Mouse (Mus musculus): ENCODE results near the gene Mapkapk3. TPM values are rescaled to one million over a fixed set of nuclear protein-coding genes. Genes with fewer than 3 reads are reported as not detected.
"Not testable (repeated sequence)": the region's sequence is repeated elsewhere in the genome, so short reads cannot be mapped to it uniquely, and the experiment has no call there.

The Mapkapk3 gene
- polyA plus RNA-seq, 1 experiment from 2014 or later, result 2.0 TPM

- Histone ChIP-seq H3K36me3 (ENCODE audit: poor library complexity, severe bottlenecking) (peaks cover 6% of the 10 kb centered on the region; the same call in 1 of the 2 replicates), H3K9me3 (replicated peaks) (no peaks in the 10 kb centered on the region), H3K27ac (no peak overlapping the region), H3K4me1 (no peaks in the 10 kb centered on the region), H3K4me2 (no peak overlapping the region), H3K9ac (no peak overlapping the region), H3K27me3 (no peaks in the 10 kb centered on the region), H3K4me3 (no peak overlapping the region)
- ATAC-seq, result no peak
- 80% methylated on average over 6 of the region's 6 CpGs for WGBS
Observed at GRCm38 (mm10) chr9:107323558-107323957, 33.9 kb upstream of the Mapkapk3 start.

GRCm38 (mm10) chr9:107322461-107323050 is 32.9 kb upstream of the Mapkapk3 start:
- no peak overlapping the region for H3K4me2 ChIP-seq
- no peak overlapping the region for H3K4me3 ChIP-seq
- WGBS, result 90% methylated on average over 8 of the region's 8 CpGs
- H3K9ac ChIP-seq, result no peak overlapping the region
- no peak overlapping the region for H3K27ac ChIP-seq
- H3K27me3 ChIP-seq, result no peaks in the 10 kb centered on the region
- no peak for ATAC-seq
- peaks cover 1% of the 10 kb centered on the region; the same call in 1 of the 2 replicates for H3K36me3 ChIP-seq (ENCODE audit: poor library complexity, severe bottlenecking)
- no peaks in the 10 kb centered on the region for H3K9me3 ChIP-seq (replicated peaks)
- H3K4me1 ChIP-seq, result no peaks in the 10 kb centered on the region

DNA sequence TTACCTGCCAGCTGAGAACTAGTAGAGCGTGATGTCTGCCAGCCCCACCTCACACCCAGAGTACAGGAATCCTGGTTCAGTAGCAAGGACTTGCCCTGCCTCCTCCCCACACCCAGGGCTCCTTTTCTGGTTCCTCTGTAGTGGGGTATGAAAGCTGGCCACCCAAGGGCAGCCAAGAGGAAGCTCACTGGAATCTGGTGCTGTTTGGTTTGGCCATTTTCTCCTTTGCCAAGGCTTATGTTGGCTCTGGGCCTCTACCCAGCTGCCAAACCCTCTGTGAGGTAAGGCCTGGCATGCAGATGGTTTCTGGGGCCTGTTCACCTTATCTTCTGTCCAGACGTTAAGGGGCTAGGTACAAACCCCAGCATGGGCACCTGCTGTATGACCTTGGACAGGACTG is 26.1 kb upstream of the Mapkapk3 start:
- Histone ChIP-seq H3K9me3 (replicated peaks) (no peaks in the 10 kb centered on the region), H3K27ac (no peak overlapping the region), H3K27me3 (no peaks in the 10 kb centered on the region), H3K4me3 (no peak overlapping the region), H3K36me3 (ENCODE audit: poor library complexity, severe bottlenecking) (no peaks in the 10 kb centered on the region), H3K4me2 (no peak overlapping the region), H3K4me1 (no peaks in the 10 kb centered on the region), H3K9ac (no peak overlapping the region)
- no peak for ATAC-seq
- 87% methylated on average over 2 of the region's 2 CpGs for WGBS

DNA sequence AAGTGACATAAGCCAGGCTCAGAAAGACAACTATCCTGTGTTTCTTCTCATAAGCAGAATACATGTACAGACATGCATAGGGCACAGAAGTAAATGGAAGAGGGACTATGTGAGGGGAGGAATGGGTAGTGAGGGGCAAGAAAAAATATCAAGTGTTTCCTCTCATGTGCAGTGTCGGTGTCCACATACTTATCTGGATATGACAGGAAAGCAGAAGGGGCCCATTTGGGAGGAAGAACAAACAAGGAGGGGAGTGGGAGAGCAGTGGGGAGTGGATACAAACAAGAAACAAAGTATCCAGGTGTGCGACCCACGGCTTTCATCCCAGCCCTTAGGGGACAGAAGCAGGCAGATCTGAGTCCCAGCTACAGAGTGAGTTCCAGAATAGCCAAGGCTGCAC is 24.2 kb upstream of the Mapkapk3 start:
- H3K9me3 ChIP-seq (replicated peaks), result no peaks in the 10 kb centered on the region
- no peak overlapping the region for H3K27ac ChIP-seq
- H3K27me3 ChIP-seq, result no peaks in the 10 kb centered on the region
- H3K4me3 ChIP-seq, result no peak overlapping the region
- 87% methylated on average over 3 of the region's 3 CpGs for WGBS
- H3K36me3 ChIP-seq (ENCODE audit: poor library complexity, severe bottlenecking), result no peaks in the 10 kb centered on the region
- no peak overlapping the region for H3K4me2 ChIP-seq
- no peak for ATAC-seq
- no peaks in the 10 kb centered on the region for H3K4me1 ChIP-seq
- no peak overlapping the region for H3K9ac ChIP-seq

DNA sequence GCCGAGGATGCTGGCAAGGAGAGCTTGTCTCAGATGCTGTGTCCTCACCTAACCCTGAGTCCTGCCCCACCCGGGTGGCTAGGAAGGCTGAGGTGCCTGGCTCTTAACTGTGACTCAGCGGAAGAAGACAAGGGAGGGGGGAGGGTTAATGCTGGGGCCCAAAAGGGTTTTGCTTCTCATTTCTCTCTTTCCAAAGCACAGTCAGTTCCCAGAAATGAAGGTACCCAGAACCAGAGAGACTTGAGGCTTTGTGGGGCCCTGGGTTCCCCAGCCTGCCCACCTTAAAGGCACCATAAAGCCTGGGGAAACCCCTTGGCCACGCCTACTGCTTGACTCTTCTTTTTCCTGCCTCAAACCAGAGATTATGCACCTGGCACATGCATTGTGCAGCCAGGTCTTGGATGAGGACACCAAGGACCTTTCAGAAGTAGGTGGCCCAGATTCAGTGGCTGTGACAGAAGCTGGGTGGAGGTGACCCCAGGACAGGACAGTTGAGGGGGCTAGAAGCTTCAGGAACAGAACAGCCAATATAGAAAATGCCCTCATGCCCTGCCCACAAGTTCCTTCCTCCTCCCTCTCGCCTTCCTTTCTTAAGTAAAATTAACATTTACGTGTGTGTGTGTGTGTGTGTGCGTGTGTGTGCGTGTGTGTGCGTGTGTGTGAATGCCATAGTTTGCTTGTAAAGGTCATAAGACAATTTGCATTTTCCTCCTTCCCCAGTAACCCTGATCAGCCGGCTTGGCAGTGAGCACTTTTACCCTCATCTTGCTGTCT is 23.3 kb upstream of the Mapkapk3 start:
- H3K36me3 ChIP-seq (ENCODE audit: poor library complexity, severe bottlenecking), result no peaks in the 10 kb centered on the region
- H3K9ac ChIP-seq, result no peak overlapping the region
- no peaks in the 10 kb centered on the region for H3K4me1 ChIP-seq
- no peak overlapping the region for H3K4me2 ChIP-seq
- H3K27ac ChIP-seq, result no peak overlapping the region
- ATAC-seq, result no peak
- 67% methylated on average over 9 of the region's 10 CpGs for WGBS
- no peaks in the 10 kb centered on the region for H3K27me3 ChIP-seq
- H3K9me3 ChIP-seq (replicated peaks), result no peaks in the 10 kb centered on the region
- no peak overlapping the region for H3K4me3 ChIP-seq

DNA sequence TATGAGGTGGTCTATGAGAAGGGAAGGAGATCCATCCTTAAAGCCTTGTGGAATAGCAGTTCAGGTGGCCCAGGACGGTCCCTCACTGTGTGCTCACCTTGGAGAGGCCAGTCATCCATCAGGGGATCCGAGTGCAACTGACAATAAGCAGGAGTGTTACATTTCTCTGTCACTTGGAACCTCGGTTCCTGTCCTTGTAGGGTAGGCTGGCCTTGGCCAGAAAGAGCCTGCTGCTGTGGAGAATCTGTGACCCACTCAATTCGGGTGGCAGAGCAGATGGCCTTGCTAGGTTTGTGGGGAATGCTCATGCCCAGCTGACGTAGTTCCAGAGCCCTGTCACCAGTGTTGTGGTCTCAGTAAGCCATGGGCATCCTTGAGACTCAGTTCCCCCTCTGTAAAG is 19.9 kb upstream of the Mapkapk3 start:
- no peak overlapping the region for H3K4me3 ChIP-seq
- no peak overlapping the region for H3K4me2 ChIP-seq
- no peaks in the 10 kb centered on the region for H3K4me1 ChIP-seq
- no peaks in the 10 kb centered on the region for H3K27me3 ChIP-seq
- H3K9ac ChIP-seq, result no peak overlapping the region
- ATAC-seq, result no peak
- H3K9me3 ChIP-seq (replicated peaks), result no peaks in the 10 kb centered on the region
- no peaks in the 10 kb centered on the region for H3K36me3 ChIP-seq (ENCODE audit: poor library complexity, severe bottlenecking)
- 80% methylated on average over 5 of the region's 5 CpGs for WGBS
- no peak overlapping the region for H3K27ac ChIP-seq

- Histone ChIP-seq H3K9me3 (replicated peaks) (no peaks in the 10 kb centered on the region), H3K9ac (no peak overlapping the region), H3K4me1 (no peaks in the 10 kb centered on the region), H3K4me2 (no peak overlapping the region), H3K36me3 (ENCODE audit: poor library complexity, severe bottlenecking) (no peaks in the 10 kb centered on the region), H3K27me3 (no peaks in the 10 kb centered on the region), H3K27ac (no peak overlapping the region), H3K4me3 (no peak overlapping the region)
- WGBS, result 86% methylated on average over 9 of the region's 9 CpGs
- no peak for ATAC-seq
Observed at GRCm38 (mm10) chr9:107309171-107309570, 19.5 kb upstream of the Mapkapk3 start.

- H3K9ac ChIP-seq, result no peak overlapping the region
- H3K36me3 ChIP-seq (ENCODE audit: poor library complexity, severe bottlenecking), result no peaks in the 10 kb centered on the region
- no peaks in the 10 kb centered on the region for H3K27me3 ChIP-seq
- no peak for ATAC-seq
- H3K9me3 ChIP-seq (replicated peaks), result no peaks in the 10 kb centered on the region
- no peaks in the 10 kb centered on the region for H3K4me1 ChIP-seq
- no peak overlapping the region for H3K4me3 ChIP-seq
- WGBS, result 91% methylated on average over 9 of the region's 9 CpGs
- H3K27ac ChIP-seq, result no peak overlapping the region
- no peak overlapping the region for H3K4me2 ChIP-seq
Observed at GRCm38 (mm10) chr9:107308346-107309000, 18.8 kb upstream of the Mapkapk3 start.

- no peak overlapping the region for H3K27ac ChIP-seq
- H3K27me3 ChIP-seq, result no peaks in the 10 kb centered on the region
- no peak overlapping the region for H3K4me2 ChIP-seq
- 81% methylated on average over 12 of the region's 12 CpGs for WGBS
- no peaks in the 10 kb centered on the region for H3K4me1 ChIP-seq
- ATAC-seq, result no peak
- H3K9ac ChIP-seq, result no peak overlapping the region
- no peak overlapping the region for H3K4me3 ChIP-seq
- H3K36me3 ChIP-seq (ENCODE audit: poor library complexity, severe bottlenecking), result no peaks in the 10 kb centered on the region
- no peaks in the 10 kb centered on the region for H3K9me3 ChIP-seq (replicated peaks)
Observed at GRCm38 (mm10) chr9:107307886-107308285, 18.2 kb upstream of the Mapkapk3 start.

DNA sequence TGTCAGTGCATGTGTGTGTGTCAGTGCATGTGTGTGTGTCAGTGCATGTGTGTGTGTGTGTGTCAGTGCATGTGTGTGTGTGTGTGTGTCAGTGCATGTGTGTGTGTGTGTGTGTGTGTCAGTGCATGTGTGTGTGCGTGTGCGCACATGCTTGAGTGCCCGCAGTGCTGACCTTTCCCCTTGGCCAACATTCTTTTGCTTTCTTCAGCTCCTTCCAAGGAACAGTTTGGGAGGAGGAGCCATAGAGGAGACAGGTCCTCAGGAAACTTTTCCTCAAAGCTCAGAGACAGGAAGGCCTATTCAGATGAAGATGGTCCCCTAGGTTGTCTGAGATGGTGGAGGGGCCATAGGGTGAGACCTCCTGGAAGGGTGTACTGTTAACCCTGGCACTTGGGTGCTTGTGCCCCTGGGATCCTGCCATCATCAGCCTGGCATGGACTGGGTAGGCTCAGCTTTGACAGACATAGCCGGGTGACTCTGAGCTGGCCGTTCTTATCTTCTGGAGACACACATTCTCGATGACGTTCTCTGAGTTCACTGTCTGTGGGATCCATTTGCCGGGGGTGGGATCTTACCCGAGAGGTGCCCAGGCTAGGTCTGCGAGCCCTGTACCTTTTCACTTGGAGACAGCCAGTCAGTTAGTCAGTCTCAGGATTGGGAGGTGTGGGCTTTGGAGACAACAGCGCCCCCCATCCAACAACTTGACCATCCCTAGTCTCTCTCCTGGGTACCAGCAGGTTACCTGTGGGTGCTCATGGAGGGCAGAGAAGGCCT is 17.6 kb upstream of the Mapkapk3 start:
- Histone ChIP-seq H3K4me1 (no peaks in the 10 kb centered on the region), H3K27ac (no peak overlapping the region), H3K4me3 (no peak overlapping the region), H3K27me3 (no peaks in the 10 kb centered on the region), H3K9me3 (replicated peaks) (no peaks in the 10 kb centered on the region), H3K9ac (no peak overlapping the region), H3K36me3 (ENCODE audit: poor library complexity, severe bottlenecking) (0 out of 2 replicates have a peak, but pooled peaks cover under 1% of the 10 kb centered on the region), H3K4me2 (no peak overlapping the region)
- 95% methylated on average over 11 of the region's 11 CpGs for WGBS
- ATAC-seq, result no peak

DNA sequence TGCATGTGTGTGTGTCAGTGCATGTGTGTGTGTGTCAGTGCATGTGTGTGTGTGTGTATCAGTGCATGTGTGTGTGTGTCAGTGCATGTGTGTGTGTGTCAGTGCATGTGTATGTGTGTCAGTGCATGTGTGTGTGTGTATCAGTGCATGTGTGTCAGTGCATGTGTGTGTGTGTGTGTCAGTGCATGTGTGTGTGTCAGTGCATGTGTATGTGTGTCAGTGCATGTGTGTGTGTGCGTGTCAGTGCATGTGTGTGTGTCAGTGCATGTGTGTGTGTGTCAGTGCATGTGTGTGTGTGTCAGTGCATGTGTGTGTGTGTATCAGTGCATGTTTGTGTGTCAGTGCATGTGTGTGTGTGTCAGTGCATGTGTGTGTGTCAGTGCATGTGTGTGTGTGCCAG is 17.0 kb upstream of the Mapkapk3 start:
- H3K4me2 ChIP-seq; H3K9ac ChIP-seq; H3K36me3 ChIP-seq (ENCODE audit: poor library complexity, severe bottlenecking); H3K9me3 ChIP-seq (replicated peaks); H3K4me1 ChIP-seq; H3K4me3 ChIP-seq; ATAC-seq; H3K27me3 ChIP-seq; H3K27ac ChIP-seq: not testable (repeated sequence)
- WGBS, result 91% methylated on average over 1 of the region's 1 CpGs

All from forebrain, embryonic 13.5 days (tissue).